Mouse (Mus musculus) kidney, postnatal 25 days (tissue): ENCODE data around the gene Fam120c.
"Not testable (repeated sequence)": the region's sequence is repeated elsewhere in the genome, so short reads cannot be mapped to it uniquely, and the experiment has no call there.

Source experiments
- DNase-seq, 2 experiments: peaks; one replicate each; pipeline ENCODE4 v3.0.0; 2021; ENCODE audit warnings: mixed read lengths in 2 of 2

Gene Fam120c

GRCm38 (mm10) chrX:151343761-151344500 lies at the start of gene Fam120c:
Gene Fam120c, plus strand, starts transcription at chrX:151344175.
- DNase-seq: peak; percentile 85 to 93

DNA sequence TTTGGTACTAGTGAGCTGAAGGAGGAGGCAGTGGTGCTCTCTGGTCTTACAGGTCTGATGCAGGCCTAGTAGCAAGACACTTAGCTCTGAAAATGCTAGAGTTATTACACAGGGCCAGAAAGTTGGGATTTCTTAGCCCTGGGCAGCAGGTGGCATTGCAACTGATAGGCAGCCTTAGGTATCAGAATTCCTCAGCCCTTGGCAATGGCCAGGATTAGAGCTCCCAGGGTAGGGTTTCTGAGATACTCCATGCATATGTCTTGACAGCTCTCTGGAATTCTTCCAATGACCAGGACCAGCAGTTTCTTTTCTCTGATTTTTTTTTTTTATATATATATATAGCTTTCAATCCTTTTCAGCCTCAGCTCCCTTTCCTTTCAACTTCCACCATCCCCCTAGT lies 45.6 kb upstream of the Fam120c start:
- DNase-seq: no peak

GRCm38 (mm10) chrX:151313732-151314131 lies 30.2 kb upstream of the Fam120c start:
- no peak for DNase-seq

- no peak for DNase-seq
Observed at GRCm38 (mm10) chrX:151333615-151334014, 10.4 kb upstream of the Fam120c start.

GRCm38 (mm10) chrX:151337804-151338203 lies 6.2 kb upstream of the Fam120c start:
- DNase-seq: peak; percentile 47 to 71

DNA sequence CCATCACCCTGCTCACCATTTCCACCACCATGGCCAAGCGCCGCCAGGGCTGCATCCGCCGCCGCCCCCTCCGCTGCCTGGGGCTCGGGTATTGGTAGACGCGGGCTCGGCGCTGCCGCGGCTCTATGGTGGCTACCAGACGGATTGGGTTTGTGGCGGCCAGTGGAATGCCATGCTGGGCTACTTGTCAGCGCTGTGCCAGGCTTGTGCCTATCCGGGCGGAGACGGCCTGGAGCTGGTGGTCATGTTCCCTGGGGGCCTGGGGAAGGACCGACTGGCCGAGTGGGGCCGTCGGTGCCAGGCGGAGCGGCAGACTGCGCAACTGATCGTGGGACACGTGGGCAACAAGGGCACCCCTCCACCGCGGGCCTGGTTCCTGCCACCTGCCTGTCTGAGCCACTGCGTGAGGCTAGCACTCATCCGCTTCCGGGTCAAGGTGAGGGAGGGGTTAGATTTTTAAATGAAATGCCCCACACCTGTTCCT lies 568 bp downstream of the Fam120c start:
- DNase-seq: peak; percentile 60 to 84

GRCm38 (mm10) chrX:151345333-151346125 lies 1.6 kb downstream of the Fam120c start:
- no peak for DNase-seq

DNA sequence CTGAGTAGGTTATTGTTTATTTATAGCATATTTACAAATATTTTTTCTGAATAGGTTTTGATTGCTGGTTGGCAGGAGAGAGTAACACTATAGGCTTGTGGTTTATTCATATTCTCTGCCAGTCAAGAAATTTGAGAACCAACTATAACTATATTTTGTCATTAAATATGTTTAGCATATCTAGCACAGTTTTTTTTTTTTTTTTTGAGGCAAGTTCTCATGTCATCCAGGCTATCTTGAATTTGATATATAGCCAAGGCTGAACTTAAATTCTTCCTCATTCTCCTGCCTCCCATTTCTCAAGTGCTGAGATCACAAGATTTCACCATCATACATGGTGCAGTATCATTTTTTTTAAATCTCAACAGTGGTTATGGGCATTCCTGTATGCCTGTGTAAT lies 3.3 kb downstream of the Fam120c start:
- no peak for DNase-seq

GRCm38 (mm10) chrX:151349322-151349721 lies 5.3 kb downstream of the Fam120c start:
- DNase-seq: no peak

GRCm38 (mm10) chrX:151418801-151419200 lies 74.8 kb downstream of the Fam120c start:
- no peak for DNase-seq

DNA sequence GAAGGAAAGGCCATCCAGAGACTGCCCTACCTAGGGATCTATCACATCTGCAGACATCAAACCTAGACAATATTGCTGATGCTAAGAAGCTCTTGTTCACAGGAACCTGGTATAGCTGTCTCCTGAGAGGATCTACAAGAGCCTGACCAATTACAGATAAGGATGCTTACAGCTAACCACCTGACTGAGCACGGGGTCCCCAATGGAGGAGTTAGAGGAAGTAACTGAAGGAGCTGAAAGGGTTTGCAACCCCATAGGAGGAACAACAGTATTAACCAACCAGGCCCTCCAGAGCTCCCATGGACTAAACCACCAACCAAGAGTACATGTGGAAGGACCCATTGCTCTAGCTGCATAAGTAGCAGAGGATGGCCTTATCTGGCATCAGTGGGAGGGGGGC lies 76.8 kb downstream of the Fam120c start:
- DNase-seq: no peak

- DNase-seq: no peak
Observed at GRCm38 (mm10) chrX:151443637-151444036, 99.7 kb downstream of the Fam120c start.

DNA sequence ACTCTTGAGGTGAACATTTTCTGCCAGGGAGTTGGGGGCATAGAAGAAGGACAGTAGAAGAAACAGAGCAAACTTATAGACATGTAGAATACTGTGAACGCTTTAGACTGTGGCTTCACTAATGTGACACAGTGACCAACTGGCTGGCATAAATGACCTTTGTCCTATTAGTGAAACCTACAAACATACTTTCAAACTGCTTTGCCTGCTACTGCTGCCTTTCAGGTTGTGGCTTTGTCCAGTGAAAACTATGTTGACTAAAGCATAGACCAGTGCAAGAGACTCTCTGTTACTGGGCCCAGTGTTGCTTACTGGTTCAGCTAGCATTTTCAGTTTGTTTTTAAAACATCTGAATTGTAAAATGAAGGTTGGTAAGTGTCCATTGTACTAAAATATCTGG lies 100.2 kb downstream of the Fam120c start:
- no peak for DNase-seq

GRCm38 (mm10) chrX:151488128-151488527 lies 144.2 kb downstream of the Fam120c start:
- no peak for DNase-seq

DNA sequence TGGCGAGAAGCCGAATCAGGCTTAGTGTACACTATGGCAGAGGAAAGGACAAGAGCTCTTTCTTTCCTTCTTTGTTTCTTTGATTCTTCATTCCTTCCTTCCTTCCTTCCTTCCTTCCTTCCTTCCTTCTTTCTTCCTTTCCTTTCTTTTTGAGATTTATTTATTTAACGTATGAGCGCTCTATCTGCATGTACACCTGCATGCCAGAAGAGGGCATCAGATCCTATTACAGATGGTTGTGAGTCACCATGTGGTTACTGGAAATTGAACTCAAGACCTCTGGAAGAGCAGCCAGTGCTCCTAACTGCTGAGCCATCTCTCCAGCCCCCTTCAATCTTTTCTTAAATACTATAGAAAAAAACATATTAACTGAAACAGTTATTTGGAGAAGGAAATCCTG lies 149.3 kb downstream of the Fam120c start:
- DNase-seq: not testable (repeated sequence)

GRCm38 (mm10) chrX:151496596-151496995 lies 152.6 kb downstream of the Fam120c start:
- no peak for DNase-seq

- DNase-seq: no peak
Observed at GRCm38 (mm10) chrX:151508536-151508935, 164.6 kb downstream of the Fam120c start.

DNA sequence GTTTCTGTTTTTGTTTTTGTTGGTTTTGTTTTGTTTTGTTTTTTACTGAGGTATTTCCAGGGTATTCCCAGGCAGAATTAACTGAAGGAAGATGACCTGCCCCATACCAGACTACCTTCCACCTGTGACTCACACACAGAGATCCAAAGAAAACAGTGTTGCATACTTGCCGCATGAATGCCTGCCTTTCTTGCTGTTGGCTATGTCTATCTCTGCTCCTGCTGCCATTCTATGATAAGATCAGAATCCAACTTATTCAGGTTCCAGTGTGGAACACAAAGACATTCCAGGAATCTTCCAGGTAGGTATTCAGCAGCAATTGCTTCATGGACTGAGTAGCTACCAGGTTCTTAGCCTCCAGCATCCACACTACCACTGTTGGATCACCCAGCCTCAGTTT lies 165.9 kb downstream of the Fam120c start:
- no peak for DNase-seq

- no peak for DNase-seq
Observed at GRCm38 (mm10) chrX:151513066-151513465, 169.1 kb downstream of the Fam120c start.

GRCm38 (mm10) chrX:151513694-151514093 lies 169.7 kb downstream of the Fam120c start:
- no peak for DNase-seq

DNA sequence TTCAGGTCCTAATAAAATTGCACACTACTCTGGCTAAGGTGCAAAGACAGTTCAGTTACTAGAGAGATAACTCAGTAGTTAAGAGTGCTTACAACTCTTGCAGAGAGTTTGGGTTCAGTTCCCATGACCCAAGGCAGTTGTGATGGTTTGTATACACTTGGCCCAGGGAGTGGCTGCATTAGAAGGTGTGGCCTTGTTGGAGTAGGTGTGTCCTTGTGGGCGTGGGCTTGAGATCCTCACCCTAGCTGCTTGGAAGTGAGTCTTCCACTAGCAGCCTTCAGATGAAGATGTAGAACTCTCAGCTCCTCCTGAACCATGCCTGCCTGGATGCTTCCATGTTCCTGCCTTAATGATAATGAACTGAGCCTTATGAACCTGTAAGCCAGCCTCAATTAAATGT lies 174.2 kb downstream of the Fam120c start:
- no peak for DNase-seq

- DNase-seq: no peak
Observed at GRCm38 (mm10) chrX:151520127-151520457, 176.1 kb downstream of the Fam120c start.

DNA sequence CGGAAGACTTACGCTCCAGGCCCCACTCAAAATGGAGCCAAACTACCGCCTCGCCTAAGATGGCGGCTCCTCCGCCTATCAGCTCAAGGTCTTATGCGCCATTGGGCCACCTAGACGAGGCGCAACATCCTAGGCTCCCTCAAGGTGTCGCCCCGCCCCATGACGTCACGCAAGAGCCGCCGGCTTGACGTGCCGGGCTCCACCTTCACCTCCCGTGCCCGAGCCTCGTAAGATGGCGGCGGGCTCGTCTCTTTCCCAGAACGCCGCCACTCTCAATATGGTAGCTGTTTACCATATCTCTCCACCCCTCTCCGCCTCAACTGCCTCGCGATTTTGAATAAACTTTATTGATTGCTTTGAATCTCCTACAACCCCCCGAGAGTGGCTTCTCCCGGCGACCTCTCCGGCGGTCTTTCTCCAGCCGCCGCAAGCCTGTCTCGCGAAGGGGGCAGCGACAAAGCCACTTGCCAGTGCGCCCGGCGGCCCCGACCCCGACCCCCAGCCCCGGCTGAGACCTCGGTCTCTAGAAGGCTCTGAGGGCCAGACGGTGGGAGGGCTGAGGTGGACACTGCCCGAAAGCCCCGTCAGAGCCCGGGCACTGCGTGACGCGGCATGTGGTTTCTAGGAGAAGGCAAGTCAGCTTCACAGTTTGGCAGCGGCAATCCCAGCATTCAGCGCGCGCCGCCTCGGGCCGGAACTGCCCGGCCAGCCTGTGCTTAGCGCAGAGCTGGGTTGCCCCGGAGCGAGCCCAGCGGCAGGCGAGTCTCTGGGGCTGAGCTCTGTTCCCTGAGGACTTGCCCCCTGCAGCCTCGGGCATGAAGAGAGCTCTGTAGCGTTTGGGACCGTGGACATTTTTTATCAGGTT lies 176.7 kb downstream of the Fam120c start, which contains the start of gene Phf8:
Gene Phf8 (plus strand): TSS at position 215 of the 865 bp plus-strand sequence.
- DNase-seq: peak; percentile 97 to 98
